ENCODE assay signal across 7 mouse cellular contexts in genomic region chr11:61929323-61930097, GRCm38 (mm10). TPM values are rescaled to one million over a fixed set of nuclear protein-coding genes. Genes with fewer than 3 reads are reported as not detected.
A peak's percentile ranks its signal among the peaks of the same experiment; 100 is the strongest.
DNase-seq lines count a peak whose midpoint lies in the region; ATAC-seq and TF ChIP-seq lines count a peak whose summit lies in the region.

No protein-coding gene starts in this region.

- peak overlapping the region; percentile 81 for H3K4me3 ChIP-seq in lung, embryonic 16.5 days (ENCODE audit: low read length)
- peak overlapping the region; percentile 85 for H3K4me3 ChIP-seq in hindbrain, postnatal 0 days (ENCODE audit: low read length)
- H3K4me3 ChIP-seq in midbrain, postnatal 0 days (ENCODE audit: low read depth, low read length), result peak overlapping the region; percentile 93

- H3K4me1 ChIP-seq in lung, embryonic 16.5 days (replicated peaks; ENCODE audit: control insufficient read depth, insufficient read depth, low read length), result peaks cover 3% of the 10 kb centered on the region
- peaks cover 5% of the 10 kb centered on the region; the same call in 1 of the 2 replicates for H3K4me1 ChIP-seq in hindbrain, postnatal 0 days (ENCODE audit: insufficient read depth, low read length)
- peaks cover 13% of the 10 kb centered on the region; the same call in 1 of the 2 replicates for H3K4me1 ChIP-seq in midbrain, postnatal 0 days (ENCODE audit: insufficient read depth, low read length)

- no peaks in the 10 kb centered on the region for H3K9me3 ChIP-seq in lung, embryonic 16.5 days (ENCODE audit: control insufficient read depth, low read length)
- H3K9me3 ChIP-seq in hindbrain, postnatal 0 days (ENCODE audit: low read length), result no peaks in the 10 kb centered on the region
- no peaks in the 10 kb centered on the region for H3K9me3 ChIP-seq in midbrain, postnatal 0 days (ENCODE audit: low read length)

- H3K9ac ChIP-seq in lung, embryonic 16.5 days (ENCODE audit: low read length), result peak overlapping the region; percentile 90
- H3K9ac ChIP-seq in hindbrain, postnatal 0 days (replicated peaks; ENCODE audit: low read length), result peak overlapping the region; percentile 85
- H3K9ac ChIP-seq in midbrain, postnatal 0 days (replicated peaks; ENCODE audit: low read length, poor library complexity, severe bottlenecking), result peak overlapping the region; percentile 81

- 1% methylated on average over 43 of the region's 47 CpGs for WGBS in lung, embryonic 16.5 days
- 2% methylated on average over 47 of the region's 47 CpGs for WGBS in hindbrain, postnatal 0 days
- 4% methylated on average over 41 of the region's 47 CpGs for WGBS in midbrain, postnatal 0 days

- H3K27ac ChIP-seq in lung, embryonic 16.5 days (ENCODE audit: low read length), result peak overlapping the region; percentile 94
- H3K27ac ChIP-seq in hindbrain, postnatal 0 days, result peak overlapping the region; percentile 90
- H3K27ac ChIP-seq in midbrain, postnatal 0 days (ENCODE audit: low read depth, low read length), result peak overlapping the region; percentile 94

- no peak for TF ChIP-seq CTCF in hindbrain, postnatal 0 days (IDR thresholded peaks at IDR 0.05; ENCODE audit: low read depth)
- TF ChIP-seq CTCF in midbrain, postnatal 0 days (IDR thresholded peaks at IDR 0.05), result no peak

- H3K36me3 ChIP-seq in lung, embryonic 16.5 days (ENCODE audit: control insufficient read depth, insufficient read depth, low read length), result no peaks in the 10 kb centered on the region
- no peaks in the 10 kb centered on the region for H3K36me3 ChIP-seq in hindbrain, postnatal 0 days (ENCODE audit: insufficient read depth, low read length)
- no peaks in the 10 kb centered on the region for H3K36me3 ChIP-seq in midbrain, postnatal 0 days (ENCODE audit: insufficient read depth, low read length)

- peak; percentile 71 for ATAC-seq in lung, embryonic 16.5 days (ENCODE audit: low read depth)
- peak; percentile 34; the same call in 1 of the 2 replicates for ATAC-seq in common myeloid progenitor, adult 5-6 weeks (replicated peaks; ENCODE audit: low read depth, poor library complexity, severe bottlenecking)
- ATAC-seq in hindbrain, postnatal 0 days, result peak; percentile 80
- ATAC-seq in midbrain, postnatal 0 days (ENCODE audit: low FRiP score), result peak; percentile 64
- ATAC-seq in megakaryocyte-erythroid progenitor cell, adult 5-6 weeks (replicated peaks; ENCODE audit: low FRiP score, low TSS enrichment, poor library complexity, severe bottlenecking), result no peak

- H3K27me3 ChIP-seq in lung, embryonic 16.5 days (ENCODE audit: control insufficient read depth, insufficient read depth, low read depth, low read length), result no peaks in the 10 kb centered on the region
- H3K27me3 ChIP-seq in hindbrain, postnatal 0 days (ENCODE audit: insufficient read depth, low read length), result no peaks in the 10 kb centered on the region
- no peaks in the 10 kb centered on the region for H3K27me3 ChIP-seq in midbrain, postnatal 0 days (ENCODE audit: insufficient read depth, low read length)

- no peak for DNase-seq in lung, postnatal 36 days
- no peak for DNase-seq in hindbrain, postnatal 0 days (ENCODE audit: low spot score)
- no peak for DNase-seq in midbrain, postnatal 0 days (ENCODE audit: low spot score)
- DNase-seq in thymus, postnatal 14 days, result no peak

- H3K4me2 ChIP-seq in lung, embryonic 16.5 days (ENCODE audit: low read depth, low read length), result peak overlapping the region; percentile 65
- H3K4me2 ChIP-seq in hindbrain, postnatal 0 days (ENCODE audit: low read depth, low read length), result peak overlapping the region; percentile 66
- H3K4me2 ChIP-seq in midbrain, postnatal 0 days (ENCODE audit: low read depth, low read length, poor library complexity, severe bottlenecking), result peak overlapping the region; percentile 59

RNA-seq across cellular contexts. Expression of gene Akap10, which starts 0.5 kb away (rescaled TPM):
- 14.6 and 15.5 TPM in 2 replicates for polyA plus RNA-seq in lung, embryonic 16.5 days (2015; fragmentation: Nextera tagmentation; extraction: Ambion mirVana)
- 32.5 and 39.7 TPM in 2 replicates for total RNA-seq in common myeloid progenitor, adult 5-6 weeks (2017)
- 13.4 and 24.0 TPM in 2 replicates for total RNA-seq in hindbrain, postnatal 0 days (2014; rRNA removed)
- polyA plus RNA-seq in hindbrain, postnatal 0 days (2015; fragmentation: Nextera tagmentation; extraction: Ambion mirVana), result 6.4 and 6.6 TPM in 2 replicates
- total RNA-seq in midbrain, postnatal 0 days (2014; rRNA removed), result 16.7 and 24.5 TPM in 2 replicates
- polyA plus RNA-seq in midbrain, postnatal 0 days (2015; fragmentation: Nextera tagmentation; extraction: Ambion mirVana), result 5.9 and 6.3 TPM in 2 replicates
- 20.6 and 23.5 TPM in 2 replicates for total RNA-seq in megakaryocyte-erythroid progenitor cell, adult 5-6 weeks (2014; fragmentation: Nextera tagmentation)
- 21.6 and 27.2 TPM in 2 replicates for total RNA-seq in megakaryocyte-erythroid progenitor cell, adult 5-6 weeks (2017)

RNA-seq across cellular contexts. Expression of gene Specc1, which starts 27.1 kb away (rescaled TPM):
- polyA plus RNA-seq in lung, embryonic 16.5 days (2015; fragmentation: Nextera tagmentation; extraction: Ambion mirVana), result 9.7 and 12.7 TPM in 2 replicates
- 33.6 and 33.9 TPM in 2 replicates for total RNA-seq in common myeloid progenitor, adult 5-6 weeks (2017)
- 34.0 and 39.6 TPM in 2 replicates for total RNA-seq in hindbrain, postnatal 0 days (2014; rRNA removed)
- polyA plus RNA-seq in hindbrain, postnatal 0 days (2015; fragmentation: Nextera tagmentation; extraction: Ambion mirVana), result 20.5 and 20.7 TPM in 2 replicates
- 25.0 and 27.5 TPM in 2 replicates for total RNA-seq in midbrain, postnatal 0 days (2014; rRNA removed)
- polyA plus RNA-seq in midbrain, postnatal 0 days (2015; fragmentation: Nextera tagmentation; extraction: Ambion mirVana), result 11.6 and 12.8 TPM in 2 replicates
- total RNA-seq in megakaryocyte-erythroid progenitor cell, adult 5-6 weeks (2014; fragmentation: Nextera tagmentation), result 35.8 and 41.4 TPM in 2 replicates
- total RNA-seq in megakaryocyte-erythroid progenitor cell, adult 5-6 weeks (2017), result 43.9 and 65.4 TPM in 2 replicates
